In the genomic region with DNA sequence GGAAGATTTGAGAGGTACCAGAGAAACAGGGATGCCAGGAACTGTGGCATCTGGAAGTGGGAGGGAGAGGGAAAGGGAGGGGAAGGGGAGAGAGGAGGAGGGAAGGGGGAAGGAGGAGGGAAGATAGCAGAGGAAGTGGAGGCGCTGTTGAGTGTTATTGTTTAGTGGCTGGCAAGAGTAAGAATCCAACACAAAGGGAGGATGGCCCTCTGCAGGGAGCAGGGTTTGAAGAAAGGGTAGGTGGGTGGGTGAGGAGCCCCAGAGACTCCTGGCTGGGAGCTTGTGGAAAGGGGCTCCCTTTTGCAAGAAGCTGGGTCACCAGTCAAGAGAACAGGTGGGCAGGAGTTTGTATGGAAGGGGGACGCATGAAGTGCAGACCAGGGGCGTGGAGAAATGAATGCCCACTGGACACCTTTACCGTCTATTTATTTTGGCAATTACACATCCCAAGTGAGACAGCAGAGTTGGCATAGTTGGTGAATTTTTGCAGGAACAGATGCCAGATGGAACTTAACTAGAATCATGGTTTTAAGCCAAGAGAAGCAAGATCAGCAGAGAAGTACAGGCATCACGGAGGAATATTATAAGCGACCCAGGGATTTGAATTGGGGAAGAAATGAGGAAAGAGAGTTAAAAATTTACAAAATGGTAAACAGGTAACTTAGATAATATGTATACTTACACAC, we compare ENCODE assay signal across 15 mouse cellular contexts.
DNase-seq lines count a peak whose midpoint lies in the region; ATAC-seq lines count a peak whose summit lies in the region.
"Had no signal": no experiment of that assay in that cellular context is flagged by ENCODE, and none has a peak within 500 bp of the region (broad histone marks: within the 10 kb centered on the region; RNA-seq: fewer than 3 reads in every experiment).

No protein-coding gene starts in this region.

- ATAC-seq in frontal cortex, adult (ENCODE audit: low TSS enrichment), result peak; percentile 91
- ATAC-seq: lung, postnatal 0 days had no signal

- no peak for DNase-seq in frontal cortex, postnatal 10 days (ENCODE audit: low spot score in 2 of 2)
- peak; percentile 61 for DNase-seq in right cerebral cortex, adult 18-20 months
- DNase-seq in right cerebral cortex, postnatal 10 days (ENCODE audit: low spot score in 2 of 2), result no peak
- peak; percentile 76 for DNase-seq in layer of hippocampus, adult 9-11 months
- peak; percentile 76 for DNase-seq in telencephalon, adult 2 months (ENCODE audit: low read depth, low spot score)
- no peak for DNase-seq in urinary bladder, adult 18-20 months (ENCODE audit: low spot score in 2 of 2)
- DNase-seq in kidney, postnatal 10 days, result no peak
- DNase-seq: adrenal gland, adult 8-10 months; B cell, adult 2 months; cerebellum, postnatal 25 days; kidney, adult 11 months; kidney, postnatal 36 days; thymus, postnatal 4 days had no signal

Comparison
In these comparisons a context has a peak if more than half of its experiments do, and no peak if none do; other contexts are left out.
1. DNase-seq: peak in right cerebral cortex, adult 18-20 months (single experiment), layer of hippocampus, adult 9-11 months (single experiment) and telencephalon, adult 2 months (single experiment); none in frontal cortex, postnatal 10 days (0 of 2), right cerebral cortex, postnatal 10 days (0 of 2), urinary bladder, adult 18-20 months (0 of 2) and kidney, postnatal 10 days (single experiment).